Mouse (Mus musculus) c-Kit-positive CD71-positive TER-119-negative erythroid progenitor cells, embryonic 14.5 days (primary cell): ENCODE data around the gene Tcf23.
A peak's percentile ranks its signal among the peaks of the same experiment; 100 is the strongest.

Source experiments
- DNase-seq: peaks from one replicate; pipeline ENCODE4 v3.0.0-alpha.2; 2013; ENCODE audit warnings: low read depth

The Tcf23 gene

GRCm38 (mm10) chr5:30949654-30950326 is 18.7 kb upstream of the Tcf23 start:
- peak; percentile 78 for DNase-seq

GRCm38 (mm10) chr5:30950451-30950850 is 18.0 kb upstream of the Tcf23 start:
- DNase-seq = no peak

GRCm38 (mm10) chr5:30950922-30951321 is 17.5 kb upstream of the Tcf23 start:
- no peak for DNase-seq

- no peak for DNase-seq
These were observed 16.8 kb upstream of the Tcf23 start for GRCm38 (mm10) chr5:30951706-30952105.

- no peak for DNase-seq
These were observed 15.9 kb upstream of the Tcf23 start for GRCm38 (mm10) chr5:30952551-30952950.

GRCm38 (mm10) chr5:30954065-30954464 is 14.4 kb upstream of the Tcf23 start:
- DNase-seq = no peak

GRCm38 (mm10) chr5:30954556-30954955 is 13.9 kb upstream of the Tcf23 start:
- no peak for DNase-seq

GRCm38 (mm10) chr5:30955751-30956150 is 12.7 kb upstream of the Tcf23 start:
- no peak for DNase-seq

- DNase-seq = no peak
These were observed 10.6 kb upstream of the Tcf23 start for GRCm38 (mm10) chr5:30957891-30958290.

GRCm38 (mm10) chr5:30959198-30959854 is 9.1 kb upstream of the Tcf23 start:
- DNase-seq = no peak

- peak; percentile 95 for DNase-seq
These were observed 8.4 kb upstream of the Tcf23 start, which contains the start of gene Preb for GRCm38 (mm10) chr5:30959966-30960501. Preb (minus strand) TSS chr5:30960361.

GRCm38 (mm10) chr5:30960814-30961213 is 7.6 kb upstream of the Tcf23 start:
- DNase-seq = no peak

- DNase-seq = no peak
These were observed 6.6 kb upstream of the Tcf23 start for GRCm38 (mm10) chr5:30961545-30962505.

- DNase-seq = no peak
These were observed 4.5 kb upstream of the Tcf23 start for GRCm38 (mm10) chr5:30963916-30964315.

GRCm38 (mm10) chr5:30966189-30966588 is 2.3 kb upstream of the Tcf23 start:
- no peak for DNase-seq

- no peak for DNase-seq
These were observed 978 bp downstream of the Tcf23 start for GRCm38 (mm10) chr5:30969440-30969839.

GRCm38 (mm10) chr5:30974870-30975656 is 6.6 kb downstream of the Tcf23 start:
- no peak for DNase-seq

GRCm38 (mm10) chr5:30982357-30982756 is 13.9 kb downstream of the Tcf23 start:
- DNase-seq = no peak

- no peak for DNase-seq
These were observed 24.7 kb downstream of the Tcf23 start for GRCm38 (mm10) chr5:30992980-30993676.

- DNase-seq = no peak
These were observed 25.6 kb downstream of the Tcf23 start for GRCm38 (mm10) chr5:30994074-30994473.
